Mouse (Mus musculus) gastrocnemius, postnatal 10 days (tissue): Measurements from ENCODE around the gene Phf5a. TPM values are rescaled to one million over a fixed set of nuclear protein-coding genes. Genes with fewer than 3 reads are reported as not detected.
A peak's percentile ranks its signal among the peaks of the same experiment; 100 is the strongest.
"Not testable (repeated sequence)": the region's sequence is repeated elsewhere in the genome, so short reads cannot be mapped to it uniquely, and the experiment has no call there.

Experiments
- DNase-seq: peaks from one replicate; pipeline ENCODE4 v3.0.0; 2021; ENCODE audit warnings: mixed read lengths
- long read RNA-seq, 2 experiments: library from polyadenylated mRNA; stranded (forward); transcript quantifications; one replicate each; pipeline ENCODE4 v2.0.0; 2021
- total RNA-seq, 2 experiments: library from RNA; stranded (reverse); gene quantifications; 2 replicates each; pipeline ENCODE4 v1.2.3; 2021

Gene Phf5a
- total RNA-seq = 10 to 100 TPM; 37.4 to 39.6 TPM
- long read RNA-seq, experiment 1, transcript Phf5a-201 (4 exons, 1,663 nt) = major isoform, 27 of 30 reads
- long read RNA-seq, experiment 1, partial matches to known transcripts = 0 of 30 reads
- long read RNA-seq, experiment 1, other reads (novel, unspliced or antisense) = 2 of 30 reads
- long read RNA-seq, experiment 2, transcript Phf5a-201 (4 exons, 1,663 nt) = major isoform, 32 of 37 reads
- long read RNA-seq, experiment 2, partial matches to known transcripts = 0 of 37 reads
- long read RNA-seq, experiment 2, other reads (novel, unspliced or antisense) = 5 of 37 reads

DNA sequence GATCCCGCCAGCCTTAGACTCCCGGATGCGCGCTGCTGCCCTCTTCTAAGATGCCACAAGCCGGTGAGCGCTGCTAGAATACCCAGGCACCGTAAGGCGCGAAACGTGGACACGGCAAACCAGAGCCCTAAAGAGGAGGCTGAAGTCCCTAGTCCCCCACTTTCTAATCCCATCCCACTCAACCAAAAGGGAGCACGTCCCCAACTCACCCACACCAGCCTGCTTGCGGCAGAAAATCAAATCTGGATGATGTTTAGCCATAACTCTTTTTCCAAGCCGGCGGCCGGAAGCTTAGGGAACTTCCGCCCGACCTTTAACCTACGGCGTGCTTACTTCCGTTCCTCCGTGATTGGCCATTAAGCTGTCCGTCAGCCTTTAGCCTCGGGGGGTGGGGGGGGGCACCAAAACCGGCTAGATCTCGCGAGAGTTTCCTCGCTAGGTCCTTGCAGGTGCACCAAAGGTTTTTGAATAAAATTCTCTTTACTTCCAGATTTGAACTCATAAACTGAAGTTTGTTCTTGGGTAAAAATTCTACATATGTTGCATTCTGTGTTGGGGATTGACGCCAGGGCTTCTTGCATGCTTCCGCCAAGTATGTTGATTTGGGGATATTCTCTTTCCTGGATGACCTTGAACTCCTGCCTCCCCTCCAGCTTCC is at the start of gene Phf5a:
Gene Phf5a (minus strand): TSS at position 308 of the 658 bp plus-strand sequence.
- DNase-seq = peak; percentile 84

DNA sequence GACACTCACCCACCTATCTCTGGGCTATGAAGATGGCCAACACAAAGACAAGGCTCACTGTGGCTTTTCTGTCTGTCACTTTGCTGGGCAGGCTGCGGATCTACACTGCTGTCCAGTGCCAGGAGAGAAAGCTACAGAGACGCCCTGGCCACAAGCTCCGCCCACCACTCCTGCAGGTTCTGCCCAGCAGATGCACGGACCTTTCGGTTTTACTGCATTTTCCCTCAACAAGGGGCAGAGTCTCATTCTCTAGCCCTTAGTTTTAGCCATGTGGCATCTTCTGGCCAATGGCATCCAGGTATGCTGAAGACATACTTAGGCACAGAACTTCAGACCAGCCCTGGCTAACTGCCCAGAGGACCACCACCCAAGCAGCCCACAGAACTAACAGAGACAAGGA is 49.5 kb upstream of the Phf5a start:
- no peak for DNase-seq

DNA sequence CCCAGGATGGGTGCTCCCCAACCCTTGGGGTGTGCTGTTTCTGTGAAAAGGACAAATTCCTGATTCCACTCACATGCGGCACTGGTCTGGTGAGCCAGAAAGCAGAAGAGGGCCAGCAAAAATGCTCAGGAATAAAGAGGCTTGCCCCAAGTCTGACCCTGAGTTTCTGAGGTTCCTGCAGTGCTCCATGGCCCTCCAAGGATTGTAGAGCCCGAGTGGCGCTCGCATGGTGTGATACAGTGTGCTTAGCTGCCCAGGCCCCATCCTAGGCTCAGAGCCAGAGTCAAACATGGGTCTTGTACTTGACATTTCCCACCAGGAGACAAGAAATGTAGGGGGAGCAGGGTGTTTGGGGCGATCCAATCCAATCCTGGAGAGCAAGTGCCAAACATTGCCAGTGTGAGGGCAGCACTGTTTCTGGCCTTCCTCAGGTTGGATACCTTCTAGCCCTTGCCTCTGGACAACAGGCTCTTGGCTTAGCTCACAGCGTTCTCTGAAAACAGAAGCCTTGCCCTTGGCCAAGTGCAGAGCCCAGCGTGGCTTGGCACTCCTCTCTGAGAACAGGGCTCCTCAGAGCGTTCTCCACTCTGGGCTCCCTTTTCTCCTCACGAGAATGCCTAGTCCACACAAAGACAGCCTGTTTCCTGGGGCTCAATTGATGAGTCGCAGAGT is 49.0 kb upstream of the Phf5a start:
- no peak for DNase-seq

DNA sequence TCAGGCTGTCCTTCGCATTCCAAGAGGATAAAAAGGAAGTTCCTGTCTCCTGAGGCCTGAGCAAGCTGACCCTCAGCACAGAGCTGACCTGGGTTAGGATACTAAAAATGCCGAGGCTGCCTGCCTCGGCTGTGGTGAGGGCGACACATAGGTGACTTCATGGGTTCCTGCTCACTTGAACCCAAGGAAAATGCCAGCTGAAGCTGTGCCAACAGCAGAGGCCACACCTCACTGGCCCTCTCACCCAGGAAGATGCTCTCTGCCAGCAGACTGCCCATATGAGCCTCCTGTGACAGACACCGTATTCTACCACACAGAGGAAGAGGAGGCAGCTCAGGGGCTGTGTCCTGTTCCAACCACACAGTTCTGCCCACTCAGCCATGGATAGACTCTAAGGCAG is 47.4 kb upstream of the Phf5a start:
- DNase-seq = no peak

DNA sequence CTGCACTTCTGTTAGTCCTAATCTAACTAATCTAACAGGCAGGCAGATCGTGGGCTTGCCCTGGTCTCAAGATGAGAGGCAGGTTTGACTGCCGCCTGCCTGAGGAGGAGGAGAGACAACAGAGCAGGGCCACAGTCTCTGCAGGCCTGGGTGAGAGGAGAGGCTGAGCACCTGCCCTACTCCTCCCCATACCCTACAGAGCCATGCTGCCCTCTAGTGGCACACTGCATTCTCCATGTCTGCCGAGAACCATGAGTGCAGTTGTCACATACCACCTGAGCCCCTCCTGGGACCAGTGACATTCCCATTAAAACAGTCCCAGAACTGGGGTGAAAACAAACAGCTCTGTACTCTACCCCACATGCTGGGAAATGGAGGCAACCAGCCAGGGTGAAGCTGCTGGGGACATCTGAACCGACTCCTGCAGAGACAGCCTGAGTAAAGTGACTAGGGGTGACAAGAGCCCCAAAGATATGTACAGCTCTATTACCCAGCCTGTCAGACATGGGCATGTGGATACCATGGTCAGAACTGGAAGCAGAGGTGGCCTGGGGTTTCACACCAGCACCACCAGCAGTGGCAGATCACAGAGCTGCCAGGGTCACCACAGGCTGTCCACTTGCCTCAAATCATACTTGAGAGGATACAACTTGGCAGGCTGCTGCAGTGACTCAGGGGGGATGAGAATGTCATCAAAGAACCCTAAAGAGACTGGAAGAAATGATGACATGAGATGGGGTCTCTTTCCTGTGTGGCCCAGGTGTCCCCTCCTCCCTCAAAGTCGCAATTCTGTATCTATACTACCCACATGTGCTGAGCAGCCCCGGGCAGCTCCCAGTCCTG is 46.1 kb upstream of the Phf5a start:
- peak; percentile 79 for DNase-seq

DNA sequence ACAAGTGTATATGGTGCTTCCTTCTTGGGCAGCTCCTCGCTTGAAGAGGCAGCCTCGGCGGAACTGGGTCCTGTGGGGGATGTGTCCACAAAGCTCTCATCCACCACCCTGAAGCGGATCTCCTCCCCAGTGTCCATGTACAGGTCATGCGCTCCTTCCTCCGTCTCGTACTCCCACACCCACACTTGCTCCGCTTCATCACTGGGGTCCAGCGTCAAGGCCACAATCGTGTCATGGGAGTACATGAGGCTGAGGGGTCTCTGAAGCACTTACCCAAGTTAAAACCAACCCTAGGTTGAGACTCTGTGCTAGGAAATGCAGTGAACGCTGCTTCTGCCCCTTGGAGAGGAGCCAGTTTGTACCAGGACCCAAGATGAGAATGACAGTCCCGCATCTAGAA is 45.5 kb upstream of the Phf5a start:
- no peak for DNase-seq

DNA sequence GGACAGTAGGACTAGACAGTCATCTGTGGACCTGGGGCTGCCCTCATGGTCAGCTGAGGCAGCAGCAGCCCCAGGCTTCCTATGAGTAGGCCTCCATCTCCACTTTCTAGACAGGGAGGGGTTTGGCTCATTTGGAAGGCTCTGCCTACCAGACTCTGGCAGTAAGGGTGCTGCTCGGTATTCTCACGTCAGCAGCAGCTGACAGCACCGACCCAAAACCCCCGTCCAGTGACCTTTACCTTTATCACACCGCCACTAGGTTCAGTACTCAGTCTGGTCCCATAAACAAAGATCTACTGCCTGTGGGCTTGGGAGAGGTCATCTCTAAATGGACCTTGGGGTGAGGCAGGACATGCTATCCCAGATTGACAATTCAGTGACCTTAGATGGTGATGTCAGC is 44.0 kb upstream of the Phf5a start:
- DNase-seq = no peak

DNA sequence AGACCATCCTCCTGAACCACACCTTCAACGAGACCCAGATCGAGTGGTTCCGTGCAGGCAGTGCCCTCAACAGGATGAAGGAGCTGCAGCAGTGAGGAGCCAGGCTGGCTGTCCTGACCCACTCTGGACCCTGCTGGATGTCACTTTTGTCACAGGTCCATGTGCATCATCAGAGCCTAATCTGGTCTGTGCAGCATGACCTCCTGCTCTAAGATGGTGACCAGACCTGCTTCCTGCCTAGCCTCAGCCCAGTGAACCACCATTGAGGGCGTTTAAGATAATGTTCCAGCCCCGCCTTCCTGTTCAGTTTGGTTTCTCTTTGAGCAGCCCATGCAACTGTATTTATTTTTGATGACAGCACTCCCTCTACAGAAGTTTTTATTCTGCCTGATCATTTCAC is 43.0 kb upstream of the Phf5a start:
- no peak for DNase-seq

DNA sequence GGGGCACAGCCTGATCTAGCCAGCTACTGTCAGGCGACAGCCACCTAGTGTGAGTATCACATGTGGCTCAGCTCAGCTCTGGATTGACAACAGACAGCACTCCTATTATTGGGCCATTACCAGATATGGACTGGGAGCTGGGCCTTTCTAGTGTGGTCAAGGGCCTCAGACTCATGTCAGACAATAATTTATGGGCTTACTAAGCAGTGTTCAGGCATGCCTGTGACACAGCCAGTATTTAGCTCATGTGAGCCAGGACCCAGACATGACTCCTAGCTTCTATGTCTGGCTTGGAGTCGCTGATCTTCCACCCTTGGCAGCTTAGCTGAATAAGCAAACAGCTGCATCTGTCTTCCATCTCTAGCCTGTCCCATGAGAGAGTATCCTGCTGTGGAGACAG is 40.8 kb upstream of the Phf5a start:
- no peak for DNase-seq

DNA sequence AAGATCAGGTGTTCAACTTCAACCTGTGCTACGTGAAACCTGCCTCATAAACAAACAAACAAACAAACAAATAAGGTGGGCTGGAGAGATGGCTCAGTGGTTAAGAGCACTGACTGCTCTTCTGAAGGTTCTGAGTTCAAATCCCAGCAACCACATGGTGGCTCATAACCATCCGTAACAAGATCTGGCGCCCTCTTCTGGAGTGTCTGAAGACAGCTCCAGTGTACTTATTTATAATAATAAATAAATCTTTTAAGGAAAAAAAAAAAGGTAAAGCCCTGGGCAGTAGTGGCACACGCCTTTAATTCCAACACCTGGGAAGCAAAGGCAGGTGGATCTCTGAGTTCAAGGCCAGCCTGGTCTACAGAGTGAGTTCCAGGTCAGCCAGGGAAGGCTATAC is 37.1 kb upstream of the Phf5a start:
- not testable (repeated sequence) for DNase-seq

DNA sequence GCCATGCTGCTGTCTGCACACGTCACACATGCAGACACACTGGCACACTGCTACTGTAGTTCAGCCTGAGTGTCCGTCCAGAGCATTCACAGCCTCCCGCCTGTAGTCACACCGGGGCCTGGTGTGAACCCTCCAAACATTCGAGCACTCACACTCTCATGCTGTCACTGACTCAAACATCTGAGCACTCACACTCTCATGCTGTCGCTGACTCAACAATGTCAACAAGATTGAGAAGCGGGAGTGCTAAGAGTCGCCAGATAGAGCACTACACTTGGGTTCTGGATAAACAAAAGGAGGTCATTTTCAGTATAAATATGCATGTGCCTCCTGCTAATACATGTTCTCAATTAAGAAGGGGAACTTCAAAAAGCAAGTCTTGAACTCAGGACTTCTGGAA is 36.2 kb upstream of the Phf5a start:
- DNase-seq = no peak

DNA sequence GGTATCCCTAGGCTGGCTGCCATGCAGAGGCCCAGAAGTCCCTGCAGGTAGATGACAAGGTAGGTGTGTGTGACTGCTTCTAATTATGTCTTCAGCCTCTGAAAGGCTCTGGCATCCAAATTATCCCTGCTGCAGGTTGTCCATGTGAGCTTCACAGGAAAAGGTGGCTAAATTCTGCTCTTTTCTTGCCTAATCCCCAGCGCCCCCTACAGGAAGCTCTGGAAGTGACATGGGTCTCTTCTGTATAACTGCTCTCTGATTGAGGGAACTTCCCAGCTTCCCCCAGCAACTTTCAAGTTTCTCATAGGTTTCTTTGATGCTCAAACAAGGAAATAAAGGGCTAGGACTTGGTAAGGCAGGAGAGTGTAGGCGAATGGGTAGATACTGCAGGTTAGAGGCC is 33.2 kb upstream of the Phf5a start:
- DNase-seq = peak; percentile 81

DNA sequence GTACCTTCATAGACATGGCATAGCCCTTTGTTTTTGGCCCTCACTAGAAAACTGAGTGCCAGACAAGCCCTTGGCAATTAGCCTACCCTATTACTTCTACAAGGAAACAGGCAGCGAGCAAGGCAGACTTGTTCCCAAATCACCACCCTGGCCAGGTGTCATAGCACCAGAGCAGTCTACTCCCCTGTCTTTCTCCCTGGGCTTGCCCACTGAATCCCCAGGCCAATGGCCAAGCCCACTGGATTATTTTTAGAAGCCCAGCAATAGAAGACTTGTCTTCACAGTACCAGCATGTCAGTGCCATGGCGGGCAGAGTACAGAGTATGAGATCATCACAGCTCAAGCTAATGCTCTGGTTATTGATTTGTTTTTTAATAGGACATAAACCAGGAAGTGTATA is 27.0 kb upstream of the Phf5a start:
- no peak for DNase-seq

DNA sequence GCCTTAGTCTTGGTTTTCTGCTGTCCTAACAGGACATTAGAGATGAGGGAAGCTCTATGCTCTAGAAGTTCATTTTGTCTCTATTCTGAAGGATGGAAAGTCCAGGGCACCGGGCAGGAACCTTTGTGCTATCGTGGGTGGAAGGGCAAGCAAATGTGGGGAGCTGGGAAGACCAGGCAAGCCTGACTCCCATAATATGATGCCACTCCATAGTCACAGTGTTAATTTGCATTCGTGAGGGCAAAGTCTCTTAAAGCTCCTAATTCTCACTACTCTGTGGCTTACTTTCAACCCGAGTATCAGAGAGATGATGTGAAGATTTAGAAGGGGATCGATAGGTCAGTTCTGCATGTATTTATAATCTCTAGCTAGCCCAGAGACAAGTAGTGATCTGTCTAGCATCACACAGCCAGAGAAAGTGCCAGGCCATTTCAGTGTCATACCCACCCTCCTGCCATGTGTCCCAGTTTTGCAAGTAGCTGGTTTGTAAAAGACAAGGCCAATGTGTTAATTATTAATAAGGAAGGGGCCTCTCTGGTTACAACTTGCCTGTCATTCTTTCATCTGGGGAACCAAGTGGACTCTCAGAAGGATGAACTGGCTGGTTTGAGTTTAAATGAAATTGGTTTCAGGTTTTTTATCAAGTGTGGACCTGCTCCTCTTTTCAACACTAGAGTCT is 26.0 kb upstream of the Phf5a start:
- DNase-seq = no peak

DNA sequence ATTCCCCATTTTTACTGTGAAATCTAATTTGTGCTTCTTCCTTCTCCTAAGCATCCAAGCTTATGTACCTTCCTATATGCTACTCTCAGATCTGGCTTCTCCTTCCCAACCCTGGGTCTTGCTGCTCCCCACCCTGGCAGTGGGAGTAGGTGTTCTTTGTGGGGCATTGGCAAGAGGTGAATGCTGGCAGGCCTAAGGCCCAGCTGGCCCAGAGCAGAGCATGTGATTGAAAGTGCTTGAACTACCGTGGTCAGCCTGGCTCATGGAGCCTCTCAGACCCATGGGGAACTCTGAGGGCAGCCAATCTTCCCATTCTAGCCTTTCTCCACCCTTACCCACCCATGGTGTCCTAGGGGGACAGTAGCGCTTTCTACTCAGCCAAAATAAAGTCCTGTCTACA is 24.7 kb upstream of the Phf5a start:
- no peak for DNase-seq

DNA sequence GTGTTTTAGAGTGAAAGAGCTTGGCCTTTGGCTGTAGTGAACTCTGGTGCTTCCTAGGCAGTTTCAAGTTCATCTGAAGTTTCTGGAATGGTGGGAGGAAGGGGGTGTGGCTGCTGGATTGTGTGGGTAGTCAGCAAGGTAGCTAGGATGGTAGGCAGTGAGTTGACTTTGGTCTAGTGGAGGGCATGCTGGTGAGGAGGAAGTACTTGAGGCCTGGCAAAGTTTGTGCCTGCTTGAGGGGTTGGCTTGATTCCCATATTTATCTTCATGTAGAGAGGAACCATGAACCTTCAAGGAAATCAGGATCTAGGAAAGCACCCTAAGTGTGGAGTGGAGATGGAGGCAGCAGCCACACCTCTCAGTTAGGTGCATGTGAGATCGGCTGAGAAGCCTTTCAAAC is 22.3 kb upstream of the Phf5a start:
- DNase-seq = no peak

DNA sequence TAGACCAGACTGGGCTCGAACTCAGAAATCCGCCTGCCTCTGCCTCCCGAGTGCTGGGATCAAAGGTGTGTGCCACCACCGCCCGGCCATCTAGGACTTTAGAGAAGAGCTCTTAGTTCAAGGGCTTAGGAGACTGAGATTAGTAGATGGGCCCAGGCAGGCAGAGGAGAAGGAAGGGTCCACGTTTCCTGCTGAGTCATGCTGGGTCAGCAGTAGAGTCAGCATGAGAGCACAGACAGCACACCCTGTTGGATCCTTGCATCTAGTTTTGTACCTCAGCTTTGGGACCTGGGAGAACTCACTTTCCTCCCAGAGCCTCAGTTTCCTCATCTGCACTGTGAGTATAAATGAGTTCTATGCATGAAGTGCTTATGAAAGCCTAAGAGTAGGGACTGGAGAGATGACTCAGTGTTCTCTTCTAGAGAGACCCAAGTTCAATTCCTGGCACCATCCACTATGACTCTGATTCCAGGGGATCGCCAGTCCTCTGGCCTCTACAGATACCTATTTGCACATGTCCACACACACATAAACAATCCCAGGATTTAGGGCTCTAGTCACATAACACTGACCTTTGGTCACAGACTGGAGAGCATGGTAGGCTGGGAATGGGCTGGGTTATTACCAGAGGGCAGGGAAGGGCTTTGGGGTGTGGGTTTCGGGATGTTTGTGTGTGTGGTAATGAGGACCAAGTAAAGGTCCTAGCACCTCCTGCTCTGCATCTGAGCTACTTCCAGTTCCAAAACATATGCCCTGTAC is 20.3 kb upstream of the Phf5a start:
- no peak for DNase-seq

DNA sequence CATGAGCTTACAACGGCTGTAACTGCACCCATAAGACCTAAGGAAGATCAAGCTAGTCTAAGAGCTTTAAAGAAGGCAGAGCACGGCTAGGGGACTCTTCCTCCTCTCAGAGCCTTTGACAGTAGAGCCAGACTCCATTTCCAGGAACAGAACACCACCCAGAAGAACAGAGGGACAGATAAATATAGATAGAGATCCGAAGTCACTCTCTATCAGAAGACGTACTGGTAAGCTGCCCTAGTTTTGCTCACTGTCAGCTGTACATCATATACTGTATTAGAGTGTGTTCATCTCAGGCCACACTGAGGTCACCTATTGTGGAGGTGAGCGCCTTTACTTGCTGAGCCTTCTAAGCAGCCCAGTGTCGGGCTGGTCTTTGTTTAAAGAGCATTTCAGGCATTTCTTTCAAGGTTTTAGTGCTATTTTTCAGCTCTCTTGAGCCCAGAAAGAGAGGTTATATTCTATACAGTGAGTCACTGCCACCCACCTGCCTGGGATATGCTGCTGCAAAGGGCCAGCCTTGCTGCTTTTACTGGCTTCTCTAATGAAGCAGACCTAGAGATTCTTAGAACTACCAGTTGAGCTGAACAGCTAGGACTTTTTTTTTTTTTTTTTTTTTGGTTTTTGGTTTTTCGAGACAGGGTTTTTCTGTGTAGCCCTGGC is 19.6 kb upstream of the Phf5a start:
- no peak for DNase-seq

DNA sequence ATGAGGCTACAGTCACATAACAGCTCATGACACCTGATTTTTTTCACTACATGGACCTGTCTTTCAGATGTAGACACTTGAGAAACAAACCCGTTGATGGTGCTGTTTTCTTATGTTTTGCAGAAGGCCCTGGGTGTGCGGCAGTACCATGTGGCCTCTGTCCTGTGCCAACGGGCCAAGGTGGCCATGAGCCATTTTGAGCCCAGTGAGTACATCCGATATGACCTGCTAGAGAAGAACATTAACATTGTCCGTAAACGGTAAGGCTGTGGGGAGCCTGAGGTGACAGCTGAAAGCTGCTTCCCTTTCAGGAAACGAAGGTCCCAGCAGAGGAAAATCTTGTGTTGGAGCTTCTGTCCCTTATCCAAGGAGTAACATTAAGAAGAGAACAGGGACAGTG is 17.5 kb upstream of the Phf5a start:
- no peak for DNase-seq

DNA sequence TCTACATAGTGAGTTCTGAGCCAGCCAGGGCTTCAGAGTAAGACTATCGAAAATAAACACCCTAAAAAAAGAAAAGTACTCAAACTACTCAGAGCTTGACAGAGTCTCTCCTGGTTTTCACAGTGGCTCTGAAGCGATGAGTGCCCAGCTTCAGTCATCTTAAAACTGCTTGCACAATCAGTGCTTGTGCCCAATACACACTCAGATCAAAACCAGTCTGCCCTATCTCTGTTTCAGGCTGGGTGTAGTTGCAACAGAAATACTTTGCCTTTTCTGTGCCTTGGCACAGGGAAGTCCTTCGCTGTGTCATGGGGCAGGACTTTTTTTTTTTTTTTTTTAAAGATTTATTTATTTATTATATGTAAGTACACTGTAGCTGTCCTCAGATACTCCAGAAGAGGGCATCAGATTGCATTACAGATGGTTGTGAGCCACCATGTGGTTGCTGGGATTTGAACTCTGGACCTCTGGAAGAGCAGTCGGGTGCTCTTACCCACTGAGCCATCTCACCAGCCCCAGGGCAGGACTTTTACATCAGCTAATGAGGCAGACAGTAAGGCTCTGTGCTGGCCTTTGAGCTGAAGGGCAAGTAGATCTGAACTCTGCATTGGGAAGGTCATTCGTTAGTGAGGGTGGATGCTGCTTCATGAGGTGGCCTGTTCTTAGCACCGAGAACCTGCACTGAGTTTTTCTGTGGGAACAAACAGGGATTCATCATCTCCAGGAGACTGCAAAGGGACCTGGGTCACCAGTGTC is 15.3 kb upstream of the Phf5a start:
- DNase-seq = no peak
